Mouse (Mus musculus) kidney, embryonic 14.5 days (tissue): Measurements from ENCODE around the gene Cldn9. TPM values are rescaled to one million over a fixed set of nuclear protein-coding genes. Genes with fewer than 3 reads are reported as not detected.

ENCODE experiments used
- ATAC-seq: fragments of 200-750 bp; cut with Nextera tagmentation; 2 replicates; pipeline ENCODE4 v1.8.0; 2017; ENCODE audit warnings: moderate number of reproducible peaks, mild to moderate bottlenecking, moderate TSS enrichment, moderate library complexity; ENCODE audit not compliant: low FRiP score, low TSS enrichment
- H3K27ac ChIP-seq: fragments of 300-500 bp; sonication (generic); 2 replicates; pipeline ENCODE4 v1.5.1; 2014; ENCODE audit warnings: low read depth, mild to moderate bottlenecking, low read length, moderate library complexity, mixed read lengths
- H3K27me3 ChIP-seq: fragments of 300-500 bp; sonication (generic); 2 replicates; pipeline ENCODE4 v1.6.1; 2014; ENCODE audit warnings: mild to moderate bottlenecking, low read length; ENCODE audit not compliant: control insufficient read depth, insufficient read depth
- H3K36me3 ChIP-seq: fragments of 300-500 bp; sonication (generic); 2 replicates; pipeline ENCODE4 v1.6.1; 2014; ENCODE audit warnings: low read length, mixed read lengths; ENCODE audit not compliant: control insufficient read depth, insufficient read depth
- H3K4me1 ChIP-seq: fragments of 300-500 bp; sonication (generic); 2 replicates; pipeline ENCODE4 v1.6.1; 2014; ENCODE audit warnings: low read length, mixed read lengths; ENCODE audit not compliant: control insufficient read depth, insufficient read depth
- H3K4me2 ChIP-seq: fragments of 300-500 bp; sonication (generic); replicated peaks from 2 replicates; pipeline ENCODE4 v1.6.1; 2014; ENCODE audit warnings: low read depth, mild to moderate bottlenecking, low read length
- H3K4me3 ChIP-seq: fragments of 300-500 bp; sonication (generic); 2 replicates; pipeline ENCODE4 v1.5.1; 2014; ENCODE audit warnings: mild to moderate bottlenecking, low read length
- H3K9ac ChIP-seq: fragments of 300-500 bp; sonication (generic); 2 replicates; pipeline ENCODE4 v1.6.1; 2014; ENCODE audit warnings: low read depth, mild to moderate bottlenecking, low read length, moderate library complexity
- H3K9me3 ChIP-seq: fragments of 300-500 bp; sonication (generic); 2 replicates; pipeline ENCODE4 v1.6.1; 2016; ENCODE audit warnings: low read length; ENCODE audit not compliant: control insufficient read depth
- WGBS: fragments of 180-500 bp; shearing (Covaris S2); extraction: QIAGEN DNeasy Blood & Tissue Kit; methylation state at CpG from one replicate; pipeline ENCODE4 v1.1.7; 2014; 5-methylcytosine and 5-hydroxymethylcytosine counted together
- polyA plus RNA-seq: library from polyadenylated mRNA; unstranded; fragments of >200 nt; fragmentation: Nextera tagmentation; extraction: Ambion mirVana; gene quantifications from 2 replicates; pipeline ENCODE4 v1.2.1, GENCODE M21; 2014

Gene Cldn9
- polyA plus RNA-seq, 1 experiment from 2014 or later: 65.5 TPM

GRCm38 (mm10) chr17:23651363-23651762 lies 32.5 kb downstream of the Cldn9 start:
- no peaks in the 10 kb centered on the region for H3K9me3 ChIP-seq
- no peak for ATAC-seq
- no peak overlapping the region for H3K4me3 ChIP-seq
- no peaks in the 10 kb centered on the region for H3K27me3 ChIP-seq
- H3K27ac ChIP-seq: no peak overlapping the region
- no peak overlapping the region for H3K4me2 ChIP-seq
- no peaks in the 10 kb centered on the region for H3K36me3 ChIP-seq
- no peaks in the 10 kb centered on the region for H3K4me1 ChIP-seq
- H3K9ac ChIP-seq: no peak overlapping the region
- WGBS: 80% methylated on average over 6 of the region's 6 CpGs

- Histone ChIP-seq H3K36me3 (no peaks in the 10 kb centered on the region), H3K27me3 (peaks cover 3% of the 10 kb centered on the region; the same call in 1 of the 2 replicates), H3K27ac (no peak overlapping the region), H3K4me1 (no peaks in the 10 kb centered on the region), H3K4me3 (no peak overlapping the region), H3K4me2 (no peak overlapping the region), H3K9me3 (0 out of 2 replicates have a peak, but pooled peaks cover 2% of the 10 kb centered on the region), H3K9ac (no peak overlapping the region)
- 38% methylated on average over 10 of the region's 10 CpGs for WGBS
- ATAC-seq: no peak
Measured at GRCm38 (mm10) chr17:23645894-23646293, 37.9 kb downstream of the Cldn9 start.

- peaks cover 3% of the 10 kb centered on the region; the same call in 1 of the 2 replicates for H3K27me3 ChIP-seq
- H3K36me3 ChIP-seq: no peaks in the 10 kb centered on the region
- 1% methylated on average over 58 of the region's 58 CpGs for WGBS
- H3K9me3 ChIP-seq: 0 out of 2 replicates have a peak, but pooled peaks cover 2% of the 10 kb centered on the region
- peak; percentile 69 for ATAC-seq
- no peak within 1 kb of the TSS for H3K27ac ChIP-seq
- H3K4me2 ChIP-seq: peak within 1 kb of the TSS; percentile 64
- peak within 1 kb of the TSS; percentile 43 for H3K4me3 ChIP-seq
- no peaks in the 10 kb centered on the region for H3K4me1 ChIP-seq
- H3K9ac ChIP-seq: peak within 1 kb of the TSS; percentile 19; the same call in 1 of the 2 replicates
Measured at GRCm38 (mm10) chr17:23644613-23645495, 39.0 kb downstream of the Cldn9 start, which contains the start of gene Mmp25. TSS of gene Mmp25 (minus strand) at chr17:23645277.

Other genes with a start within 250 kb of the Cldn9 start
- gene Vmn2r117, start 204.3 kb downstream of the Cldn9 start, polyA plus RNA-seq: not detected in 2 replicates
- gene Zfp213, start 119.8 kb downstream of the Cldn9 start, polyA plus RNA-seq: 19.5 and 24.9 TPM in 2 replicates
- 15.3 and 19.1 TPM in 2 replicates for gene Zfp13, start 84.5 kb downstream of the Cldn9 start, polyA plus RNA-seq
- 0.29 and 0.45 TPM in 2 replicates for gene Zscan10, start 83.2 kb downstream of the Cldn9 start, polyA plus RNA-seq
- gene Mmp25, start 38.7 kb downstream of the Cldn9 start, polyA plus RNA-seq: 0.46 and 1.3 TPM in 2 replicates
- gene Bicdl2, start 23.5 kb downstream of the Cldn9 start, polyA plus RNA-seq: 0.76 and 1.2 TPM in 2 replicates
- gene Hcfc1r1, start 10.4 kb downstream of the Cldn9 start, polyA plus RNA-seq: 61.9 and 83.8 TPM in 2 replicates
- 53.0 and 62.9 TPM in 2 replicates for gene Thoc6, start 10.1 kb downstream of the Cldn9 start, polyA plus RNA-seq
- gene Tnfrsf12a, start 6.6 kb downstream of the Cldn9 start, polyA plus RNA-seq: 14.5 and 16.4 TPM in 2 replicates
- gene Cldn6, start 4.8 kb downstream of the Cldn9 start, polyA plus RNA-seq: 153 and 181 TPM in 2 replicates
- gene 1520401A03Rik, start 38.8 kb upstream of the Cldn9 start, polyA plus RNA-seq: 0.15 and 0.16 TPM in 2 replicates
- gene Pkmyt1, start 42.3 kb upstream of the Cldn9 start, polyA plus RNA-seq: 41.6 and 56.4 TPM in 2 replicates
- 14.7 and 17.6 TPM in 2 replicates for gene Paqr4, start 56.8 kb upstream of the Cldn9 start, polyA plus RNA-seq
- gene Kremen2, start 61.8 kb upstream of the Cldn9 start, polyA plus RNA-seq: 2.1 and 2.9 TPM in 2 replicates
- 73.0 and 91.7 TPM in 2 replicates for gene Flywch1, start 87.6 kb upstream of the Cldn9 start, polyA plus RNA-seq
- 40.7 and 43.7 TPM in 2 replicates for gene Flywch2, start 102.1 kb upstream of the Cldn9 start, polyA plus RNA-seq
- gene Srrm2, start 106.5 kb upstream of the Cldn9 start, polyA plus RNA-seq: 560 and 567 TPM in 2 replicates
- 982 and 1,429 TPM in 2 replicates for gene Elob, start 145.1 kb upstream of the Cldn9 start, polyA plus RNA-seq
- 0.26 and 0.41 TPM in 2 replicates for gene Prss33, start 152.0 kb upstream of the Cldn9 start, polyA plus RNA-seq
- 0.14 TPM in 1 of 2 replicates, not detected in the other for gene Prss32, start 159.8 kb upstream of the Cldn9 start, polyA plus RNA-seq
- 3.1 and 3.9 TPM in 2 replicates for gene Prss41, start 160.1 kb upstream of the Cldn9 start, polyA plus RNA-seq
- not detected in 2 replicates for gene Prss21, start 184.0 kb upstream of the Cldn9 start, polyA plus RNA-seq
- not detected in 2 replicates for gene Dcpp1, start 196.8 kb upstream of the Cldn9 start, polyA plus RNA-seq
- gene Dcpp2, start 196.9 kb upstream of the Cldn9 start, polyA plus RNA-seq: not detected in 2 replicates
- not detected in 2 replicates for gene Dcpp3, start 233.4 kb upstream of the Cldn9 start, polyA plus RNA-seq